Mouse (Mus musculus): ENCODE measurements at regions not wholly inside any gene's neighbourhood (a gene's known extent, or its start where the extent isn't known, plus 50 kb on each side); places are given as distances from the start of the nearest gene placed in this dataset.

- no peak for DNase-seq (ENCODE audit: low read depth, low spot score)
These were observed 252.2 kb upstream of the Trib2 start for GRCm38 (mm10) chr12:16068940-16069339.

- no peak for DNase-seq (ENCODE audit: low read depth, low spot score)
These were observed 246.0 kb upstream of the Trib2 start for GRCm38 (mm10) chr12:16062689-16063088.

- no peak for DNase-seq (ENCODE audit: low read depth, low spot score)
These were observed 243.7 kb upstream of the Trib2 start for GRCm38 (mm10) chr12:16060461-16060860.

GRCm38 (mm10) chr12:16058255-16058654 lies 241.5 kb upstream of the Trib2 start:
- DNase-seq (ENCODE audit: low read depth, low spot score): no peak

- DNase-seq (ENCODE audit: low read depth, low spot score): no peak
These were observed 240.1 kb upstream of the Trib2 start for GRCm38 (mm10) chr12:16056831-16057230.

GRCm38 (mm10) chr12:16056216-16056615 lies 239.5 kb upstream of the Trib2 start:
- DNase-seq (ENCODE audit: low read depth, low spot score): no peak

- DNase-seq (ENCODE audit: low read depth, low spot score): no peak
These were observed 237.9 kb upstream of the Trib2 start for GRCm38 (mm10) chr12:16054591-16054990.

- no peak for DNase-seq (ENCODE audit: low read depth, low spot score)
These were observed 237.0 kb upstream of the Trib2 start for GRCm38 (mm10) chr12:16053735-16054134.

GRCm38 (mm10) chr12:16052998-16053397 lies 236.3 kb upstream of the Trib2 start:
- no peak for DNase-seq (ENCODE audit: low read depth, low spot score)

- DNase-seq (ENCODE audit: low read depth, low spot score): no peak
These were observed 235.6 kb upstream of the Trib2 start for GRCm38 (mm10) chr12:16052353-16052752.

GRCm38 (mm10) chr12:16051439-16051838 lies 234.7 kb upstream of the Trib2 start:
- DNase-seq (ENCODE audit: low read depth, low spot score): no peak

GRCm38 (mm10) chr12:16049545-16049944 lies 232.8 kb upstream of the Trib2 start:
- DNase-seq (ENCODE audit: low read depth, low spot score): no peak

GRCm38 (mm10) chr12:16046643-16047042 lies 229.9 kb upstream of the Trib2 start:
- DNase-seq (ENCODE audit: low read depth, low spot score): no peak

- DNase-seq (ENCODE audit: low read depth, low spot score): no peak
These were observed 229.2 kb upstream of the Trib2 start for GRCm38 (mm10) chr12:16045791-16046494.

- no peak for DNase-seq (ENCODE audit: low read depth, low spot score)
These were observed 226.9 kb upstream of the Trib2 start for GRCm38 (mm10) chr12:16043466-16044214.

GRCm38 (mm10) chr12:16042362-16042761 lies 225.6 kb upstream of the Trib2 start:
- DNase-seq (ENCODE audit: low read depth, low spot score): no peak

GRCm38 (mm10) chr12:16041129-16041528 lies 224.4 kb upstream of the Trib2 start:
- DNase-seq (ENCODE audit: low read depth, low spot score): no peak

GRCm38 (mm10) chr12:16035551-16035950 lies 218.8 kb upstream of the Trib2 start:
- no peak for DNase-seq (ENCODE audit: low read depth, low spot score)

GRCm38 (mm10) chr12:16034691-16035515 lies 218.2 kb upstream of the Trib2 start:
- DNase-seq (ENCODE audit: low read depth, low spot score): no peak

GRCm38 (mm10) chr12:16026654-16027053 lies 209.9 kb upstream of the Trib2 start:
- no peak for DNase-seq (ENCODE audit: low read depth, low spot score)

GRCm38 (mm10) chr12:16023273-16023672 lies 206.6 kb upstream of the Trib2 start:
- DNase-seq (ENCODE audit: low read depth, low spot score): no peak

- DNase-seq (ENCODE audit: low read depth, low spot score): no peak
These were observed 204.6 kb upstream of the Trib2 start for GRCm38 (mm10) chr12:16021202-16021821.

Data from retina, adult 2 months (tissue).